Mouse (Mus musculus) heart, adult 9 months (tissue): ENCODE measurements around the gene Atg4d.
"Not testable (repeated sequence)": the region's sequence is repeated elsewhere in the genome, so short reads cannot be mapped to it uniquely, and the experiment has no call there.

Experiments
- DNase-seq, 2 experiments: peaks; one replicate each; pipeline ENCODE4 v3.0.0; 2022; ENCODE audit warnings: low spot score in 2 of 2

The Atg4d gene

GRCm38 (mm10) chr9:21241343-21241742, 23.8 kb upstream of the Atg4d start:
- DNase-seq: peak; percentile 65 to 71

GRCm38 (mm10) chr9:21243826-21244427, 21.2 kb upstream of the Atg4d start:
- DNase-seq: no peak

DNA sequence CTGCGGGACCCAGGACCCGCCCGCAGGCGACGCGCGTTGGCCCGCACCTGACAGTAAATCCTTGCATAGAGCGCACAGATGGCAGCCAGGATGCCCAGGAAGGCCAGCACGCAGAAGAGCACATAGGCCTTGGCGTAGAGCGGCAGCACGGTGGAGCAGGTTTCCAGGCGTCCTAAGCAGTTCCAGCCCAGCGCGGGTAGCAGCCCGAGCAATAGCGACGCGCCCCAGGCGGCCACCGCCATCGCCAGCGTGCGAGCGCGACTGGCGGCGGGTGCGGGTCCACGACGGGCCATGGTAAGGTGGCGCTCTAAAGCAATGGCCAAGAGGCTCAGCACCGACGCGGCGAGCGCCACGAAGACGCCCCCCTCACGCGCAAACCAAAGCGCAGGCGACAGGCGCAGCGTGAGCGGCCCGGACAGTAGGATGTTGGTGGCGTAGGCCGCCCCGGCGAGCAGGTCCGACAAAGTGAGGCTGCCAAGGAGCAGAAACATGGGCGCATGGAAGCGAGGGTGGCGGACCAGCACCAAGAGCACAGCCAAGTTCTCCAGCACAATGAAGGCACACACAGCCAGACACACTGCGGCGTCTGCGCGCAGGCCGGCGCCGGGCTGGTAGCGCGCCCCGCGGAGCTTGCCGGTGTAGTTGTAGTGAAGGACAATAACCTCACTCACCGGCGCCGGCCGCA, 20.5 kb upstream of the Atg4d start:
- DNase-seq: no peak

- DNase-seq: no peak
Measured at GRCm38 (mm10) chr9:21245113-21245487, 20.0 kb upstream of the Atg4d start.

GRCm38 (mm10) chr9:21246342-21246741, 18.8 kb upstream of the Atg4d start:
- DNase-seq: no peak

GRCm38 (mm10) chr9:21248326-21248725, 16.8 kb upstream of the Atg4d start, which contains the start of gene S1pr5:
TSS of gene S1pr5 (minus strand) at chr9:21248443.
- DNase-seq: no peak

GRCm38 (mm10) chr9:21249629-21250508, 15.2 kb upstream of the Atg4d start:
- DNase-seq: no peak

GRCm38 (mm10) chr9:21250509-21250908, 14.6 kb upstream of the Atg4d start:
- peak in 1 of 2 experiments; percentile 46 for DNase-seq

DNA sequence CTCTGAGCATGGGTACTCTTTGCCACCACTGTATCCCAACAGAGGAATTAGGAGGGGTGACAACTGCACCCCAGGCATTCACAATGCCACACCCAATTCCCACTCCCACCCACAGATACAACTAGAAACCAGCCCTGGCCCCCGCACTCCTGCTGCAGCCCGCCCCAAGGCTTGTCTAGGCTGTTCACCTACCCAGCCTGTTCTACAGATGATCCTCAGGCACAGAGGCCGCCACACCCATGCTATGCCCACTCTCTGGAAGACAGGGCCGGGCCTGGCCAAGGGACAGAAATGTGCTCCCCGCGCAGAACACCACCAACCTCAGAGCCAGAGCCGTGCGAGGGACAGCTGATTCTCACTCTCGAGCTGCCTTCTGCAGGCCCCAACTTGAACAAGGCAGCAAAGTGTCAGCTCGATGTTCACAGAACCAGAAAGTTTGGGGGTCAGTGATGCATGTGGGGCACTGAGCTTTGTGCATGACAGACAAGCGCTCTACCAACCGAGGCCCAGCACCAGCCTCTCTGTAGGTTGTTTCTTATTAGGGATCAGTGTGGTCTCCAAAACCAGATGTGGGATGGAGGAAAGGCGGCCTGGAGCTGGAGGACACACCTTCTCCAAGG, 13.9 kb upstream of the Atg4d start:
- DNase-seq: no peak

DNA sequence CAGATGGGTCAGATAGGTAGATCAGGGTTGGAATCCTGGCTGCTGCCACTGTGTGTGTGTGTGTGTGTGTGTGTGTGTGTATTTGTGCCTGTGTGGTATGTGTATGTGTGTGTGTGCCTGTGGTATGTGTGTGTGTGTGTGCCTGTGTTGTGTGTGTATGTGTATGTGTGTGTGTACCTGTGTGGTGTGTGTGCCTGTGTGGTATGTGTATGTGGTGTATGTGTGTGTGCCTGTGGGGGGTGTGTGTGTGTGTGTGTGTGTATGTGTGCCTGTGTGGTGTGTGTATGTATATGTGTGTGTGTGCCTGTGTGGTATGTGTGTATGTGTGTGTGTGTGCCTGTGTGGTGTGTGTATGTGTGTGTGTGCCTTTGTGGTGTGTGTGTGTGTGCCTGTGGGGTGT, 10.4 kb upstream of the Atg4d start:
- no peak for DNase-seq

- DNase-seq: not testable (repeated sequence)
Measured at GRCm38 (mm10) chr9:21256349-21256748, 8.7 kb upstream of the Atg4d start.

DNA sequence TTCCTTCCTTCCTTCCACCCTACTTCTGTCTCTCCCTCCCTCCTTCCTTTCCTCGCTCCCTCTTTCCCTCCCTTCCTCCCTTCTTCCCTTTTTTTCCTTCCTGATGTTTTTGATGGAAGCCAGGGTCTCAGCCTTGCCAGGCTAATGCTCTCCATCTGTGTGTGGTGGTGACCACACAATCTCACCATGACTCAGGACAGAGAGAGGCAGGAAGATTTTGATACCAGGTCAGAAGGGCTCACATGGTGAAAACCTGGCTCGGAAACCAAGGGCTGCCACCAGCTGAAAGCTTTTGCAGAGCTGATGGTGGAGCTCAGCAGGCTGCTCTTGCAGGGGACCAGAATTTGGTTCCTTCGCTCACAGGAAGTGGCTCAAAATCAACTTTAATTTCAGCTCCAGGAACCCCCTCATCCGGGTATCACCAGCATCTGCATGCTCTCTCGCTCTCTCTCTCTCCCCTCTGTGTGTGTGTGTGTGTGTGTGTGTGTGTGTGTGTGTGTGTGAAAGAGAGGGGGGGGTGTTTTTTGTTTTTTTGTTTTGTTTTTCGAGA, 4.5 kb upstream of the Atg4d start:
- DNase-seq: no peak

- DNase-seq: no peak
Measured at GRCm38 (mm10) chr9:21261831-21262230, 3.3 kb upstream of the Atg4d start.

- no peak for DNase-seq
Measured at GRCm38 (mm10) chr9:21264272-21264999, 657 bp upstream of the Atg4d start.

GRCm38 (mm10) chr9:21265611-21266010, 518 bp downstream of the Atg4d start:
- DNase-seq: no peak

GRCm38 (mm10) chr9:21266889-21267288, 1.8 kb downstream of the Atg4d start:
- no peak for DNase-seq

- no peak for DNase-seq
Measured at GRCm38 (mm10) chr9:21268305-21268704, 3.2 kb downstream of the Atg4d start.

DNA sequence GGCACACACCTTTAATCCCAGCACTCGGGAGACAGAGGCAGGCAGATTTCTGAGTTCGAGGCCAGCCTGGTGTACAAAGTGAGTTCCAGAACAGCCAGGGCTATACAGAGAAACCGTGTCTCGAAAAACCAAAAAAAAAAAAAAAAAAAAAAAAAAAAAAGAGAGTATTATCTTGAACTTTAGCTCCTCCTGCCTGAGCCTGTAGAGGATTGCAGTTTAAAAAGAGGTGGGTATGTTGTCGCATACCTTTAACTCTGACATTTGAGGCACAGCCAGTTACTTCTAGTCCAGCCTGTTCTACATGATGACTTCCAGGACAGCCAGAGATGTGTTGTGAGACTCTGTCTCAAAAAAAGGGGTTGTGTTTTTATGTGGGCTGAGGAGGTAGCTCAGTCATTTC, 4.5 kb downstream of the Atg4d start:
- DNase-seq: not testable (repeated sequence)

- DNase-seq: no peak
Measured at GRCm38 (mm10) chr9:21272391-21272790, 7.3 kb downstream of the Atg4d start.

DNA sequence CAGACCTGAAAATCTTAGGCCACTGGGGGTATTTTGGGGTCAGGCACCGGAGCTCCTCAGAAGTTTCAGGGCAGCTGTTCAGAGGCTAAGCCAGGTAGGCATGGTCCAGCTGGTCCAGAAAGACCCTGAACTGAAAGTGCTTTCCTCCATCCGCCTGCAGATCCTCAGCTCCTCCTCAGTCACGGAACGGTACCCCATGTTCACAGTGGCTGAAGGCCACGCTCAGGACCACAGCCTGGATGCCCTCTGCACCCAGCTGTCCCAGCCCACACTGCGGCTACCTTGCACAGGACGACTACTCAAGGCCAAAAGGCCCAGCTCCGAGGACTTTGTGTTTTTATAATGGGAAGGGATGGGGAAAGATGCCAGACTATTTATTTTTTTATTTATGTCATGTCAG, 8.0 kb downstream of the Atg4d start:
- DNase-seq: no peak
